Mouse (Mus musculus): Measurements from ENCODE around the gene Bmp6. TPM values are rescaled to one million over a fixed set of nuclear protein-coding genes. Genes with fewer than 3 reads are reported as not detected.

Gene Bmp6
- polyA plus RNA-seq, 1 experiment from 2014 or later: 2.2 TPM

GRCm38 (mm10) chr13:38546754-38547153 is 201.8 kb downstream of the Bmp6 start:
- H3K36me3 ChIP-seq (ENCODE audit: insufficient read depth, low read length): no peaks in the 10 kb centered on the region
- no peak overlapping the region for H3K9ac ChIP-seq (replicated peaks; ENCODE audit: low read length)
- no peak overlapping the region for H3K27ac ChIP-seq (ENCODE audit: low read length)
- H3K9me3 ChIP-seq (ENCODE audit: low read length): no peaks in the 10 kb centered on the region
- no peak overlapping the region for H3K4me2 ChIP-seq (replicated peaks; ENCODE audit: low read depth, low read length)
- no peak overlapping the region for H3K4me3 ChIP-seq (ENCODE audit: low read length)
- WGBS: 59% methylated on average over 4 of the region's 4 CpGs
- no peaks in the 10 kb centered on the region for H3K27me3 ChIP-seq (ENCODE audit: insufficient read depth, low read length)
- no peak for ATAC-seq (ENCODE audit: low FRiP score, low TSS enrichment)
- H3K4me1 ChIP-seq (ENCODE audit: insufficient read depth, low read length): no peaks in the 10 kb centered on the region

GRCm38 (mm10) chr13:38547717-38548116 is 202.8 kb downstream of the Bmp6 start:
- 80% methylated on average over 5 of the region's 5 CpGs for WGBS

GRCm38 (mm10) chr13:38548681-38549080 is 203.8 kb downstream of the Bmp6 start:
- no peak overlapping the region for H3K27ac ChIP-seq (ENCODE audit: low read length)
- H3K9ac ChIP-seq (replicated peaks; ENCODE audit: low read length): no peak overlapping the region
- no peaks in the 10 kb centered on the region for H3K9me3 ChIP-seq (ENCODE audit: low read length)
- 81% methylated on average over 5 of the region's 5 CpGs for WGBS
- H3K4me2 ChIP-seq (replicated peaks; ENCODE audit: low read depth, low read length): no peak overlapping the region
- ATAC-seq (ENCODE audit: low FRiP score, low TSS enrichment): no peak
- no peaks in the 10 kb centered on the region for H3K27me3 ChIP-seq (ENCODE audit: insufficient read depth, low read length)
- no peaks in the 10 kb centered on the region for H3K36me3 ChIP-seq (ENCODE audit: insufficient read depth, low read length)
- no peak overlapping the region for H3K4me3 ChIP-seq (ENCODE audit: low read length)
- H3K4me1 ChIP-seq (ENCODE audit: insufficient read depth, low read length): no peaks in the 10 kb centered on the region

More at GRCm38 (mm10) chr13:38547717-38548116, 202.8 kb downstream of the Bmp6 start:
- H3K27me3 ChIP-seq (ENCODE audit: insufficient read depth, low read length): no peaks in the 10 kb centered on the region
- H3K4me1 ChIP-seq (ENCODE audit: insufficient read depth, low read length): no peaks in the 10 kb centered on the region
- no peaks in the 10 kb centered on the region for H3K9me3 ChIP-seq (ENCODE audit: low read length)
- H3K4me2 ChIP-seq (replicated peaks; ENCODE audit: low read depth, low read length): no peak overlapping the region
- no peak overlapping the region for H3K27ac ChIP-seq (ENCODE audit: low read length)
- no peak overlapping the region for H3K4me3 ChIP-seq (ENCODE audit: low read length)
- H3K9ac ChIP-seq (replicated peaks; ENCODE audit: low read length): no peak overlapping the region
- no peak for ATAC-seq (ENCODE audit: low FRiP score, low TSS enrichment)
- no peaks in the 10 kb centered on the region for H3K36me3 ChIP-seq (ENCODE audit: insufficient read depth, low read length)

Other genes with a start within 250 kb of the Bmp6 start
- 5.3 TPM in 2 replicates for gene Dsp, start 193.8 kb upstream of the Bmp6 start, polyA plus RNA-seq (2015; fragmentation: Nextera tagmentation; extraction: Ambion mirVana)
- gene Snrnp48, start 140.2 kb upstream of the Bmp6 start, polyA plus RNA-seq (2015; fragmentation: Nextera tagmentation; extraction: Ambion mirVana): 32.3 and 37.3 TPM in 2 replicates
- gene Txndc5, start 183.7 kb downstream of the Bmp6 start, polyA plus RNA-seq (2015; fragmentation: Nextera tagmentation; extraction: Ambion mirVana): 301 and 313 TPM in 2 replicates

Data from kidney, embryonic 16.5 days (tissue).